ENCODE assay signal across 14 mouse cellular contexts in the genomic region with DNA sequence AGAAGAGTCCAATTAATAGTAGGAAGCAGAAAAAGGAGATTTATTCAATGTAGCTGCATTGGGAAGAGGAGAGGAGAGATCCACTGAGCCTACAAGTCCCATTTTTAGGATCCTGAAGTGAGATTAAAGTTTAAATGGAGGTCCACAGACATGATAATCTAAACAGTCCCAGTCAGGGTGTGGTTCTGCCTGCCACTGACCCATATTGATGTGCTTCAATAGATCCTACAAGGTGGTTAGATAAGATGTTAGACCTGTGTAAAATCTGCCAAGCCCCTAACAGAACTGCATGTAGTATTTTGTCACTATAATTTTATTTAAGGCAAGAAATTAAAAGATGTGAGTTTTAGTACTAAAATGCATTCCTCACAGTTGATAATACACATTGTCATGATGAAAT.
"Had no signal": no experiment of that assay in that cellular context is flagged by ENCODE, and none has a peak within 500 bp of the region (broad histone marks: within the 10 kb centered on the region; RNA-seq: fewer than 3 reads in every experiment).

No protein-coding gene starts in this region.

- H3K27me3 ChIP-seq: hindbrain, embryonic 15.5 days; limb, embryonic 15.5 days; megakaryocyte, embryonic 14.5 days; midbrain, embryonic 12.5 days; neural tube, embryonic 13.5 days had no signal

- H3K4me2 ChIP-seq: hindbrain, embryonic 15.5 days; limb, embryonic 15.5 days; lung, embryonic 14.5 days; midbrain, embryonic 12.5 days; neural tube, embryonic 13.5 days had no signal

- ATAC-seq: midbrain, embryonic 16.5 days had no signal

- H3K4me3 ChIP-seq: hindbrain, embryonic 15.5 days; layer of hippocampus, adult 2 months; limb, embryonic 15.5 days; megakaryocyte, embryonic 14.5 days; midbrain, embryonic 12.5 days; neural tube, embryonic 13.5 days had no signal

- H3K9me3 ChIP-seq: hindbrain, embryonic 15.5 days; limb, embryonic 15.5 days; megakaryocyte, embryonic 14.5 days; midbrain, embryonic 12.5 days; neural tube, embryonic 13.5 days had no signal

- H3K9ac ChIP-seq: hindbrain, embryonic 15.5 days; limb, embryonic 15.5 days; lung, embryonic 14.5 days; midbrain, embryonic 12.5 days; neural tube, embryonic 13.5 days had no signal

- DNase-seq: kidney, adult 9 months; kidney, postnatal 36 days; lung, embryonic 14.5 days; lung, postnatal 10 days; lung, postnatal 4 days; thymus, postnatal 36 days had no signal

- H3K36me3 ChIP-seq: hindbrain, embryonic 15.5 days; limb, embryonic 15.5 days; midbrain, embryonic 12.5 days; neural tube, embryonic 13.5 days had no signal

- H3K27ac ChIP-seq: hindbrain, embryonic 15.5 days; kidney, postnatal 0 days; layer of hippocampus, adult 2 months; limb, embryonic 15.5 days; midbrain, embryonic 12.5 days; neural tube, embryonic 13.5 days had no signal
